Comparison of ENCODE assay signal across 9 mouse cellular contexts in genomic region chr17:47795446-47795845, GRCm38 (mm10). TPM values are rescaled to one million over a fixed set of nuclear protein-coding genes. Genes with fewer than 3 reads are reported as not detected.
DNase-seq lines count a peak whose midpoint lies in the region; ATAC-seq and TF ChIP-seq lines count a peak whose summit lies in the region.
"Had no signal": no experiment of that assay in that cellular context is flagged by ENCODE, and none has a peak within 500 bp of the region (broad histone marks: within the 10 kb centered on the region; RNA-seq: fewer than 3 reads in every experiment).

No protein-coding gene starts in this region.

- peak; percentile 95 for TF ChIP-seq CTCF in ES-Bruce4 (IDR thresholded peaks at IDR 0.05; ENCODE audit: low read depth, low read length)

- DNase-seq in kidney, adult 11 months, result peak; percentile 51
- peak; percentile 37 for DNase-seq in c-Kit-negative CD71-positive TER-119-positive erythroid progenitor cells, embryonic 14.5 days (ENCODE audit: low read depth, low spot score)
- peak; percentile 44 to 52 for DNase-seq in gastrocnemius, adult 8-10 months (ENCODE audit: low spot score in 2 of 2)
- DNase-seq in layer of hippocampus, adult 9-10 months (ENCODE audit: low spot score), result peak; percentile 35
- peak; percentile 66 for DNase-seq in naive thymus-derived CD4-positive, alpha-beta T cell, adult 2 months (ENCODE audit: low read depth)
- peak; percentile 53 to 63 for DNase-seq in thymus, postnatal 36 days

- H3K4me2 ChIP-seq in kidney, embryonic 16.5 days (replicated peaks; ENCODE audit: low read depth, low read length), result no peak overlapping the region
- H3K4me2 ChIP-seq: midbrain, embryonic 12.5 days had no signal

- H3K4me1 ChIP-seq in kidney, embryonic 16.5 days (ENCODE audit: insufficient read depth, low read length), result peaks cover 16% of the 10 kb centered on the region
- H3K4me1 ChIP-seq in ES-Bruce4 (ENCODE audit: control insufficient read depth, insufficient read depth, low read length), result peaks cover 4% of the 10 kb centered on the region

- no peak for TF ChIP-seq EP300 in ES-Bruce4 (IDR thresholded peaks at IDR 0.05; ENCODE audit: insufficient read depth, low read depth, low read length)

- no peak overlapping the region for H3K4me3 ChIP-seq in kidney, embryonic 16.5 days (ENCODE audit: low read length)
- no peak overlapping the region for H3K4me3 ChIP-seq in ES-Bruce4 (ENCODE audit: low read depth, low read length)
- H3K4me3 ChIP-seq: midbrain, embryonic 12.5 days had no signal

- H3K36me3 ChIP-seq in kidney, embryonic 16.5 days (ENCODE audit: insufficient read depth, low read length), result no peaks in the 10 kb centered on the region
- H3K36me3 ChIP-seq in ES-Bruce4 (ENCODE audit: control insufficient read depth, insufficient read depth, low read length, poor library complexity, severe bottlenecking), result no peaks in the 10 kb centered on the region
- H3K36me3 ChIP-seq: midbrain, embryonic 12.5 days had no signal

- H3K9ac ChIP-seq in kidney, embryonic 16.5 days (replicated peaks; ENCODE audit: low read length), result no peak overlapping the region
- H3K9ac ChIP-seq in ES-Bruce4 (ENCODE audit: low read depth, poor library complexity, severe bottlenecking), result no peak overlapping the region
- H3K9ac ChIP-seq: midbrain, embryonic 12.5 days had no signal

- no peak overlapping the region for H3K27ac ChIP-seq in kidney, embryonic 16.5 days (ENCODE audit: low read length)
- H3K27ac ChIP-seq in ES-Bruce4 (ENCODE audit: insufficient read depth, low read length), result no peak overlapping the region
- H3K27ac ChIP-seq: midbrain, embryonic 12.5 days had no signal

- no peaks in the 10 kb centered on the region for H3K9me3 ChIP-seq in kidney, embryonic 16.5 days (ENCODE audit: low read length)
- H3K9me3 ChIP-seq in ES-Bruce4 (replicated peaks; ENCODE audit: control insufficient read depth, insufficient read depth, low read length, poor library complexity, severe bottlenecking), result no peaks in the 10 kb centered on the region
- H3K9me3 ChIP-seq: midbrain, embryonic 12.5 days had no signal

- TF ChIP-seq POLR2A in ES-Bruce4 (IDR thresholded peaks at IDR 0.05; ENCODE audit: insufficient read depth, low read length), result no peak

- no peak for ATAC-seq in kidney, embryonic 16.5 days (ENCODE audit: low FRiP score, low TSS enrichment)

- 31% methylated on average over 3 of the region's 3 CpGs for WGBS in kidney, embryonic 16.5 days

- no peaks in the 10 kb centered on the region for H3K27me3 ChIP-seq in kidney, embryonic 16.5 days (ENCODE audit: insufficient read depth, low read length)
- no peaks in the 10 kb centered on the region for H3K27me3 ChIP-seq in ES-Bruce4 (ENCODE audit: control insufficient read depth, insufficient read depth, low read length, poor library complexity, severe bottlenecking)

RNA-seq across cellular contexts. Expression of gene Mdfi, which starts 39.0 kb away (rescaled TPM):
- 13.9 and 14.0 TPM in 2 replicates for polyA plus RNA-seq in kidney, embryonic 16.5 days (2015; fragmentation: Nextera tagmentation; extraction: Ambion mirVana)
- 22.3 and 27.9 TPM in 2 replicates for polyA plus RNA-seq in ES-Bruce4 (2011; ENCODE audit: insufficient read depth, insufficient read length, low read depth, missing spikeins)
- 1 to 10 TPM in 1 of 4 experiments, under 1 TPM in 3; 0.32 to 1.4 (median 0.55) TPM for total RNA-seq in gastrocnemius, adult 8-10 months (2022)

RNA-seq across cellular contexts. Expression of gene Tfeb, which starts 58.6 kb away (rescaled TPM):
- 18.1 and 19.6 TPM in 2 replicates for polyA plus RNA-seq in kidney, embryonic 16.5 days (2015; fragmentation: Nextera tagmentation; extraction: Ambion mirVana)
- polyA plus RNA-seq in ES-Bruce4 (2011; ENCODE audit: insufficient read depth, insufficient read length, low read depth, missing spikeins), result 13.5 and 13.7 TPM in 2 replicates
- 100 to 1,000 TPM; 102 to 107 (median 103) TPM for total RNA-seq in gastrocnemius, adult 8-10 months (2022)
